Mouse (Mus musculus) brain, embryonic 14.5 days (tissue): ENCODE results near the gene Htr7.

Experiments used
- CTCF ChIP-seq: fragments of 200-500 bp; IDR thresholded peaks from 2 replicates; pipeline ENCODE4 v1.5.1; 2012; ENCODE audit warnings: inconsistent platforms, mild to moderate bottlenecking, moderate library complexity, borderline replicate concordance; ENCODE audit not compliant: insufficient read depth, insufficient read length; ENCODE audit errors: extremely low read depth
- POLR2A ChIP-seq: fragments of 200-500 bp; IDR thresholded peaks from 2 replicates; pipeline ENCODE4 v1.6.1; 2012; ENCODE audit warnings: mild to moderate bottlenecking, inconsistent platforms, borderline replicate concordance; ENCODE audit not compliant: poor library complexity, insufficient read depth, insufficient read length, severe bottlenecking; ENCODE audit errors: extremely low read depth

DNA sequence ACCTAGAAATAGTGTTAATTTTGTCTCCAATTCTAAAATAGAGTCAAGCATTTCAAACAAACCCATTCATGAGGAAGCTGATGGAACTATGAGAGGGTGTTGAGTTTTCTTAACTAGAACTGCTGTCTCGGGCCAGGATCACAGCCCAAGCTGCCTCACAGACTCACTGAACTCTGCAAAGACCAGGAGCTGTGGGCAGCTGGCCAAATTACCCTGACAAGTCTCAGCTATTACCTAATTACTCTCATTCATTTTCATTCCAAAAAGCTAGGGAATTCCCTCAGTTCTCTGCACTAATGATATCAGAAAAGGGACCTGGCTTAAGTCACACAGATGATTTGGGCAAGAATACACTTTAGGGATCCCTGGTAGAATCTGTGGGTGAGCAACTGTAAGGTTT is 107.4 kb downstream of the Htr7 start:
- TF ChIP-seq CTCF (no peak), POLR2A (no peak)
